Mouse (Mus musculus) forebrain, embryonic 11.5 days (tissue): Measurements from ENCODE around the gene Olfr720. TPM values are rescaled to one million over a fixed set of nuclear protein-coding genes. Genes with fewer than 3 reads are reported as not detected.

Source experiments
- ATAC-seq: fragments of 200-750 bp; cut with Nextera tagmentation; replicated peaks from 2 replicates; pipeline ENCODE4 v1.8.0; 2017; ENCODE audit warnings: moderate TSS enrichment; ENCODE audit not compliant: low FRiP score
- DNase-seq: peaks from one replicate; pipeline ENCODE4 v3.0.0-alpha.2; 2017; ENCODE audit warnings: low spot score
- H3K27ac ChIP-seq: fragments of 300-500 bp; sonication (generic); 2 replicates; pipeline ENCODE4 v1.5.1; 2014; ENCODE audit warnings: low read depth, low read length
- H3K27me3 ChIP-seq: fragments of 300-500 bp; sonication (generic); 2 replicates; pipeline ENCODE4 v1.6.1; 2014; ENCODE audit warnings: mild to moderate bottlenecking, low read length, mixed read lengths; ENCODE audit not compliant: control insufficient read depth, insufficient read depth
- H3K36me3 ChIP-seq: fragments of 300-500 bp; sonication (generic); 2 replicates; pipeline ENCODE4 v1.6.1; 2014; ENCODE audit warnings: mild to moderate bottlenecking, low read length, moderate library complexity, mixed read lengths; ENCODE audit not compliant: control insufficient read depth, insufficient read depth
- H3K4me1 ChIP-seq: fragments of 300-500 bp; sonication (generic); replicated peaks from 2 replicates; pipeline ENCODE4 v1.6.1; 2014; ENCODE audit warnings: low read length, mixed read lengths; ENCODE audit not compliant: control insufficient read depth, insufficient read depth
- H3K4me2 ChIP-seq: fragments of 300-500 bp; sonication (generic); 2 replicates; pipeline ENCODE4 v1.6.1; 2014; ENCODE audit warnings: low read depth, mild to moderate bottlenecking, low read length, moderate library complexity, mixed read lengths; ENCODE audit not compliant: severe bottlenecking
- H3K4me3 ChIP-seq: fragments of 300-500 bp; sonication (generic); 2 replicates; pipeline ENCODE4 v1.5.1; 2014; ENCODE audit warnings: low read depth, low read length
- H3K9ac ChIP-seq: fragments of 300-500 bp; sonication (generic); 2 replicates; pipeline ENCODE4 v1.6.1; 2014; ENCODE audit warnings: low read length
- H3K9me3 ChIP-seq: fragments of 300-500 bp; sonication (generic); 2 replicates; pipeline ENCODE4 v1.6.1; 2016; ENCODE audit warnings: low read length, mixed read lengths; ENCODE audit not compliant: control insufficient read depth
- WGBS: fragments of 180-500 bp; shearing (Covaris S2); extraction: QIAGEN DNeasy Blood & Tissue Kit; methylation state at CpG from one replicate; pipeline ENCODE4 v1.1.7; 2014; 5-methylcytosine and 5-hydroxymethylcytosine counted together
- polyA plus RNA-seq: library from polyadenylated mRNA; unstranded; fragments of >200 nt; fragmentation: Nextera tagmentation; extraction: Ambion mirVana; gene quantifications from 2 replicates; pipeline ENCODE4 v1.2.1, GENCODE M21; 2014

Gene Olfr720
- not detected in 2 replicates for polyA plus RNA-seq

- no peak for DNase-seq
- Histone ChIP-seq H3K4me2 (no peak within 1 kb of the TSS), H3K27ac (no peak within 1 kb of the TSS), H3K27me3 (no peaks in the 10 kb centered on the region), H3K9ac (no peak within 1 kb of the TSS), H3K4me3 (no peak within 1 kb of the TSS), H3K9me3 (no peaks in the 10 kb centered on the region), H3K36me3 (no peaks in the 10 kb centered on the region), H3K4me1 (no peaks in the 10 kb centered on the region)
- WGBS = 87% methylated on average over 4 of the region's 4 CpGs
- no peak for ATAC-seq
Measured at GRCm38 (mm10) chr14:14186738-14187137, at the start of gene Olfr720. Olfr720 (minus strand) TSS chr14:14186838.

Other genes starting within 250 kb of the Olfr720 start
- gene Atxn7, start 225.4 kb downstream of the Olfr720 start, polyA plus RNA-seq = 9.3 and 10.4 TPM in 2 replicates
- gene Thoc7, start 225.0 kb downstream of the Olfr720 start, polyA plus RNA-seq = 241 and 261 TPM in 2 replicates
- gene Psmd6, start 65.9 kb downstream of the Olfr720 start, polyA plus RNA-seq = 306 and 311 TPM in 2 replicates
- not detected in 2 replicates for gene Olfr31, start 136.0 kb upstream of the Olfr720 start, polyA plus RNA-seq
- gene Il3ra, start 159.4 kb upstream of the Olfr720 start, polyA plus RNA-seq = 1.8 and 3.2 TPM in 2 replicates
- not detected in 2 replicates for gene Olfr721-ps1, start 214.5 kb upstream of the Olfr720 start, polyA plus RNA-seq